Mouse (Mus musculus): ENCODE results near the gene Eml1. TPM values are rescaled to one million over a fixed set of nuclear protein-coding genes. Genes with fewer than 3 reads are reported as not detected.
A peak's percentile ranks its signal among the peaks of the same experiment; 100 is the strongest.

Eml1 gene
- total RNA-seq, 1 experiment = 4.2 TPM

- Histone ChIP-seq H3K36me3 (ENCODE audit: control insufficient read depth, insufficient read depth, low read length, poor library complexity, severe bottlenecking) (no peaks in the 10 kb centered on the region), H3K4me3 (ENCODE audit: insufficient read depth in 1 of 2, low read depth in 1 of 2, low read length in 2 of 2, poor library complexity in 1 of 2, severe bottlenecking in 1 of 2) (no peak overlapping the region)
Observed at GRCm38 (mm10) chr12:108515464-108515863, 144.7 kb downstream of the Eml1 start.

GRCm38 (mm10) chr12:108519374-108519773, 148.6 kb downstream of the Eml1 start:
- no peak for TF ChIP-seq CHD2 (IDR thresholded peaks at IDR 0.05; ENCODE audit: low read depth, low read length)
- TF ChIP-seq HCFC1 (IDR thresholded peaks at IDR 0.05; ENCODE audit: borderline replicate concordance, insufficient read depth, low read length) = no peak
- TF ChIP-seq MAFK (IDR thresholded peaks at IDR 0.05; ENCODE audit: insufficient read depth, low read depth, low read length) = no peak
- TF ChIP-seq ZNF384 (IDR thresholded peaks at IDR 0.05; ENCODE audit: low read depth, low read length) = no peak
- no peak for TF ChIP-seq ZC3H11A (IDR thresholded peaks at IDR 0.05; ENCODE audit: borderline replicate concordance, low read depth, low read length)
- DNase-seq (ENCODE audit: low read depth, low spot score) = no peak
- Histone ChIP-seq H3K36me3 (ENCODE audit: control insufficient read depth, insufficient read depth, low read length, poor library complexity, severe bottlenecking) (no peaks in the 10 kb centered on the region), H3K4me3 (ENCODE audit: insufficient read depth in 1 of 2, low read depth in 1 of 2, low read length in 2 of 2, poor library complexity in 1 of 2, severe bottlenecking in 1 of 2) (no peak overlapping the region), H3K27ac (ENCODE audit: insufficient read depth, low read depth, low read length, poor library complexity, severe bottlenecking) (no peak overlapping the region), H3K4me1 (ENCODE audit: control insufficient read depth in 2 of 2, insufficient read depth in 2 of 2, low read length in 2 of 2, poor library complexity in 1 of 2) (no peaks in the 10 kb centered on the region), H3K9ac (ENCODE audit: insufficient read depth, low read depth, low read length, poor library complexity, severe bottlenecking) (no peak overlapping the region), H3K9me3 (ENCODE audit: control insufficient read depth, insufficient read depth, low read depth, low read length) (no peaks in the 10 kb centered on the region)
- in situ Hi-C loops (cut with MboI; ENCODE audit: low sequenced_read_pairs in 2 of 2, unreplicated experiment in 2 of 2) = no loop called here

More at GRCm38 (mm10) chr12:108515464-108515863, 144.7 kb downstream of the Eml1 start:
- Histone ChIP-seq H3K9me3 (ENCODE audit: control insufficient read depth, insufficient read depth, low read depth, low read length) (no peaks in the 10 kb centered on the region), H3K4me1 (ENCODE audit: control insufficient read depth in 2 of 2, insufficient read depth in 2 of 2, low read length in 2 of 2, poor library complexity in 1 of 2) (no peaks in the 10 kb centered on the region), H3K9ac (ENCODE audit: insufficient read depth, low read depth, low read length, poor library complexity, severe bottlenecking) (0 out of 2 replicates have a peak overlapping the region, but pooled peaks have one; percentile 2), H3K27ac (ENCODE audit: insufficient read depth, low read depth, low read length, poor library complexity, severe bottlenecking) (no peak overlapping the region)
- in situ Hi-C loops (cut with MboI; ENCODE audit: low sequenced_read_pairs in 2 of 2, unreplicated experiment in 2 of 2) = no loop called here
- peak; percentile 96 for TF ChIP-seq ZNF384 (IDR thresholded peaks at IDR 0.05; ENCODE audit: low read depth, low read length)
- TF ChIP-seq ZC3H11A (IDR thresholded peaks at IDR 0.05; ENCODE audit: borderline replicate concordance, low read depth, low read length) = no peak
- no peak for TF ChIP-seq HCFC1 (IDR thresholded peaks at IDR 0.05; ENCODE audit: borderline replicate concordance, insufficient read depth, low read length)
- no peak for DNase-seq (ENCODE audit: low read depth, low spot score)

GRCm38 (mm10) chr12:108529214-108529613, 158.5 kb downstream of the Eml1 start:
- peaks cover 2 to 6% of the 10 kb centered on the region in 2 experiments; a peak in 2 of 4 replicates for H3K4me1 ChIP-seq (ENCODE audit: control insufficient read depth in 2 of 2, insufficient read depth in 2 of 2, low read length in 2 of 2, poor library complexity in 1 of 2)
- no peaks in the 10 kb centered on the region for H3K36me3 ChIP-seq (ENCODE audit: control insufficient read depth, insufficient read depth, low read length, poor library complexity, severe bottlenecking)
- no peak overlapping the region for H3K4me3 ChIP-seq (ENCODE audit: insufficient read depth in 1 of 2, low read depth in 1 of 2, low read length in 2 of 2, poor library complexity in 1 of 2, severe bottlenecking in 1 of 2)
- no peak overlapping the region for H3K27ac ChIP-seq (ENCODE audit: insufficient read depth, low read depth, low read length, poor library complexity, severe bottlenecking)
- in situ Hi-C loops (cut with MboI; ENCODE audit: low sequenced_read_pairs in 2 of 2, unreplicated experiment in 2 of 2) = no loop called here
- no peak overlapping the region for H3K9ac ChIP-seq (ENCODE audit: insufficient read depth, low read depth, low read length, poor library complexity, severe bottlenecking)
- peak; percentile 84 for DNase-seq (ENCODE audit: low read depth, low spot score)
- 0 out of 2 replicates have a peak, but pooled peaks have one; percentile 1 for TF ChIP-seq ZC3H11A (IDR thresholded peaks at IDR 0.05; ENCODE audit: borderline replicate concordance, low read depth, low read length)
- no peak for TF ChIP-seq HCFC1 (IDR thresholded peaks at IDR 0.05; ENCODE audit: borderline replicate concordance, insufficient read depth, low read length)
- TF ChIP-seq MAFK (IDR thresholded peaks at IDR 0.05; ENCODE audit: insufficient read depth, low read depth, low read length) = no peak
- H3K9me3 ChIP-seq (ENCODE audit: control insufficient read depth, insufficient read depth, low read depth, low read length) = no peaks in the 10 kb centered on the region

- in situ Hi-C loops (cut with MboI; ENCODE audit: low sequenced_read_pairs in 2 of 2, unreplicated experiment in 2 of 2) = no loop called here
- Histone ChIP-seq H3K27ac (ENCODE audit: insufficient read depth, low read depth, low read length, poor library complexity, severe bottlenecking) (no peak overlapping the region), H3K4me3 (ENCODE audit: insufficient read depth in 1 of 2, low read depth in 1 of 2, low read length in 2 of 2, poor library complexity in 1 of 2, severe bottlenecking in 1 of 2) (no peak overlapping the region), H3K36me3 (ENCODE audit: control insufficient read depth, insufficient read depth, low read length, poor library complexity, severe bottlenecking) (no peaks in the 10 kb centered on the region), H3K4me1 (ENCODE audit: control insufficient read depth in 2 of 2, insufficient read depth in 2 of 2, low read length in 2 of 2, poor library complexity in 1 of 2) (no peaks in the 10 kb centered on the region), H3K9ac (ENCODE audit: insufficient read depth, low read depth, low read length, poor library complexity, severe bottlenecking) (no peak overlapping the region), H3K9me3 (ENCODE audit: control insufficient read depth, insufficient read depth, low read depth, low read length) (no peaks in the 10 kb centered on the region)
- DNase-seq (ENCODE audit: low read depth, low spot score) = no peak
- TF ChIP-seq ZNF384 (IDR thresholded peaks at IDR 0.05; ENCODE audit: low read depth, low read length) (no peak), CHD2 (IDR thresholded peaks at IDR 0.05; ENCODE audit: low read depth, low read length) (no peak), ZC3H11A (IDR thresholded peaks at IDR 0.05; ENCODE audit: borderline replicate concordance, low read depth, low read length) (no peak), HCFC1 (IDR thresholded peaks at IDR 0.05; ENCODE audit: borderline replicate concordance, insufficient read depth, low read length) (no peak), MAFK (IDR thresholded peaks at IDR 0.05; ENCODE audit: insufficient read depth, low read depth, low read length) (no peak)
Observed at GRCm38 (mm10) chr12:108534484-108534883, 163.7 kb downstream of the Eml1 start.

GRCm38 (mm10) chr12:108536461-108536860, 165.7 kb downstream of the Eml1 start:
- H3K9ac ChIP-seq (ENCODE audit: insufficient read depth, low read depth, low read length, poor library complexity, severe bottlenecking) = no peak overlapping the region
- peak; percentile 81 for DNase-seq (ENCODE audit: low read depth, low spot score)
- H3K4me1 ChIP-seq (ENCODE audit: control insufficient read depth in 2 of 2, insufficient read depth in 2 of 2, low read length in 2 of 2, poor library complexity in 1 of 2) = no peaks in the 10 kb centered on the region
- in situ Hi-C loops (cut with MboI; ENCODE audit: low sequenced_read_pairs in 2 of 2, unreplicated experiment in 2 of 2) = no loop called here
- TF ChIP-seq HCFC1 (IDR thresholded peaks at IDR 0.05; ENCODE audit: borderline replicate concordance, insufficient read depth, low read length) (no peak), ZNF384 (IDR thresholded peaks at IDR 0.05; ENCODE audit: low read depth, low read length) (no peak), MAFK (IDR thresholded peaks at IDR 0.05; ENCODE audit: insufficient read depth, low read depth, low read length) (no peak), ZC3H11A (IDR thresholded peaks at IDR 0.05; ENCODE audit: borderline replicate concordance, low read depth, low read length) (no peak), CHD2 (IDR thresholded peaks at IDR 0.05; ENCODE audit: low read depth, low read length) (no peak)
- no peak overlapping the region for H3K4me3 ChIP-seq (ENCODE audit: insufficient read depth in 1 of 2, low read depth in 1 of 2, low read length in 2 of 2, poor library complexity in 1 of 2, severe bottlenecking in 1 of 2)
- no peaks in the 10 kb centered on the region for H3K36me3 ChIP-seq (ENCODE audit: control insufficient read depth, insufficient read depth, low read length, poor library complexity, severe bottlenecking)
- H3K9me3 ChIP-seq (ENCODE audit: control insufficient read depth, insufficient read depth, low read depth, low read length) = no peaks in the 10 kb centered on the region
- no peak overlapping the region for H3K27ac ChIP-seq (ENCODE audit: insufficient read depth, low read depth, low read length, poor library complexity, severe bottlenecking)
